Mouse (Mus musculus) right cerebral cortex, postnatal 25 days (tissue): Measurements from ENCODE around the gene Mrgprb1.
"Not testable (repeated sequence)": the region's sequence is repeated elsewhere in the genome, so short reads cannot be mapped to it uniquely, and the experiment has no call there.

Source experiments
- DNase-seq: peaks from one replicate; pipeline ENCODE4 v3.0.0; 2022

Mrgprb1 gene

DNA sequence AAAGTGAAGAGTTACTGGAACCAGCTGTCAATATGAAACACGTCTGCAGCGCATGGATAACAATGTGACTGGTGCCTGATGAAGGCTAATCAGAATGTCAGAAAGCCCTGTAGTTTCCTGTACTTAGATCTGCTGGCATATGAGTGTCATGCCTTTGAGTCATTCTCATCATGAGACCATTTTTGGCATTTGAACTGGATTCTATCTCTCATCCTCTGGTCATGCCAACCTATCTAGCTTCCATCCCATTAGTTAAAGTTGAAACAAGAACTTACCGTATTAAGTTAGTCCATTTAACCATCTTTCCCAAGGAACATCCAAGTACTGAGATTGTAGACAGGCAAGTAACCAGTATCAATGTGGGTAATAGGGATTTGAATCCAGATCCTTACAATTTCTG is at the start of gene Mrgprb1:
Gene Mrgprb1, minus strand, starts transcription at position 101 of the 400 bp plus-strand sequence.
- DNase-seq: no peak

- no peak for DNase-seq
Observed at GRCm38 (mm10) chr7:48499221-48499620, 43.1 kb upstream of the Mrgprb1 start, which contains the start of gene Mrgprx2. Mrgprx2 (minus strand) TSS chr7:48499321.

- DNase-seq: no peak
Observed at GRCm38 (mm10) chr7:48436581-48436980, 19.6 kb downstream of the Mrgprb1 start.

- DNase-seq: not testable (repeated sequence)
Observed at GRCm38 (mm10) chr7:48435936-48436335, 20.2 kb downstream of the Mrgprb1 start.
